Mouse (Mus musculus): ENCODE data around the gene Acaca. TPM values are rescaled to one million over a fixed set of nuclear protein-coding genes. Genes with fewer than 3 reads are reported as not detected.

The Acaca gene
- polyA plus RNA-seq, 1 experiment from 2014 or later, result 22.5 TPM

Other genes with a start within 250 kb of the Acaca start
- 57.5 and 60.5 TPM in 2 replicates for gene Ddx52, start 187.6 kb upstream of the Acaca start, polyA plus RNA-seq (2014; fragmentation: Nextera tagmentation; extraction: Ambion mirVana)
- gene Synrg, start 165.2 kb upstream of the Acaca start, polyA plus RNA-seq (2014; fragmentation: Nextera tagmentation; extraction: Ambion mirVana), result 8.0 and 8.3 TPM in 2 replicates
- 12.2 and 13.8 TPM in 2 replicates for gene Dusp14, start 60.4 kb upstream of the Acaca start, polyA plus RNA-seq (2014; fragmentation: Nextera tagmentation; extraction: Ambion mirVana)
- 36.5 and 39.4 TPM in 2 replicates for gene Tada2a, start 72 bp upstream of the Acaca start, polyA plus RNA-seq (2014; fragmentation: Nextera tagmentation; extraction: Ambion mirVana)
- gene Gm11437, start 37.8 kb downstream of the Acaca start, polyA plus RNA-seq (2014; fragmentation: Nextera tagmentation; extraction: Ambion mirVana), result not detected in 2 replicates

All from embryonic facial prominence, embryonic 11.5 days (tissue).